Mouse (Mus musculus) liver, embryonic 11.5 days (tissue): ENCODE measurements around the gene Syt1. TPM values are rescaled to one million over a fixed set of nuclear protein-coding genes. Genes with fewer than 3 reads are reported as not detected.

ENCODE experiments used
- ATAC-seq: fragments of 200-750 bp; cut with Nextera tagmentation; replicated peaks from 2 replicates; pipeline ENCODE4 v1.8.0; 2017; ENCODE audit warnings: moderate number of reproducible peaks, mild to moderate bottlenecking, moderate TSS enrichment, moderate library complexity; ENCODE audit not compliant: low FRiP score
- DNase-seq: peaks from one replicate; pipeline ENCODE4 v3.0.0-alpha.2; 2017; ENCODE audit warnings: low spot score
- H3K27ac ChIP-seq: fragments of 300-500 bp; sonication (generic); 2 replicates; pipeline ENCODE4 v1.5.1; 2014; ENCODE audit warnings: mild to moderate bottlenecking, low read depth, low read length, control low read depth
- H3K27me3 ChIP-seq: fragments of 300-500 bp; sonication (generic); replicated peaks from 2 replicates; pipeline ENCODE4 v1.6.1; 2014; ENCODE audit warnings: low read length, mixed read lengths; ENCODE audit not compliant: control insufficient read depth, insufficient read depth
- H3K36me3 ChIP-seq: fragments of 300-500 bp; sonication (generic); 2 replicates; pipeline ENCODE4 v1.6.1; 2014; ENCODE audit warnings: mild to moderate bottlenecking, low read length, moderate library complexity, mixed read lengths; ENCODE audit not compliant: control insufficient read depth, insufficient read depth
- H3K4me1 ChIP-seq: fragments of 300-500 bp; sonication (generic); replicated peaks from 2 replicates; pipeline ENCODE4 v1.6.1; 2014; ENCODE audit warnings: low read length, mixed read lengths; ENCODE audit not compliant: control insufficient read depth, insufficient read depth
- H3K4me2 ChIP-seq: fragments of 300-500 bp; sonication (generic); 2 replicates; pipeline ENCODE4 v1.6.1; 2014; ENCODE audit warnings: mild to moderate bottlenecking, control low read depth, moderate library complexity
- H3K4me3 ChIP-seq: fragments of 300-500 bp; sonication (generic); 2 replicates; pipeline ENCODE4 v1.5.1; 2014; ENCODE audit warnings: low read depth, low read length, control low read depth
- H3K9ac ChIP-seq: fragments of 300-500 bp; sonication (generic); 2 replicates; pipeline ENCODE4 v1.6.1; 2014; ENCODE audit warnings: low read depth, low read length, control low read depth
- H3K9me3 ChIP-seq: fragments of 300-500 bp; sonication (generic); 2 replicates; pipeline ENCODE4 v1.6.1; 2016; ENCODE audit warnings: low read length, inconsistent platforms, mixed read lengths; ENCODE audit not compliant: control insufficient read depth
- WGBS: fragments of 180-500 bp; shearing (Covaris S2); extraction: QIAGEN DNeasy Blood & Tissue Kit; methylation state at CpG from one replicate; pipeline ENCODE4 v1.1.7; 2014; 5-methylcytosine and 5-hydroxymethylcytosine counted together
- polyA plus RNA-seq: library from polyadenylated mRNA; unstranded; fragments of >200 nt; fragmentation: Nextera tagmentation; extraction: Ambion mirVana; gene quantifications from 2 replicates; pipeline ENCODE4 v1.2.1, GENCODE M21; 2014

Syt1 gene
- polyA plus RNA-seq, 1 experiment from 2014 or later = 1.5 TPM

DNA sequence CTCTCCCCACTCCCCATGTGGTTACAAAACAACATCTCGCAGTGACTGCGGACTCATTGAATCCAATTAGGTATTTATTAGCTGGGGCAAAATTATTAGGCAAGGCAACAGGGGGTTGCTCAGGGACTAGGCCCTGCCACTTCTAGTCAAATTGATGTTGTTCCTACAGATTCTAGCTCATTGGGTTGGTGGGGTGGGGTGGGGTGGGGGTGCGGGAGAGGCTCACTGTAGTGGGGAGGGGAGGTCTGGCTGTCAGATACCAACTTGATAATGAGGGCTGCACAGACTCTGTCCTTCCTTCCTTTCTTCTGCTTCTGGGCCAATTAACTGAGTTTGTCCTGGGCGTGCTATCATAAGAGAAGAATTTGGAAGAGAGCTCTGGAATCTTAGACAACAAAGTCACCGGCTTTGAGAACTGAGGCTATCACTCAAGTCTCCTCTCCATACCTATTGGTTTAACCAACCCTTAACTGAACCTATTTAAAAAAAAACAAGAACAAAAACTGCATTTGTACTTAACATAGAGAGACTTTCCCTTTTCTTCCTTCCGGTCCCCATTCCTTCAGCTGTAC lies 441.1 kb downstream of the Syt1 start:
- Histone ChIP-seq H3K27me3 (no peaks in the 10 kb centered on the region), H3K9ac (no peak overlapping the region), H3K4me3 (no peak overlapping the region), H3K27ac (no peak overlapping the region), H3K4me2 (no peak overlapping the region), H3K4me1 (no peaks in the 10 kb centered on the region), H3K9me3 (no peaks in the 10 kb centered on the region), H3K36me3 (no peaks in the 10 kb centered on the region)
- DNase-seq (no peak), ATAC-seq (no peak)
- 83% methylated on average over 6 of the region's 6 CpGs for WGBS

DNA sequence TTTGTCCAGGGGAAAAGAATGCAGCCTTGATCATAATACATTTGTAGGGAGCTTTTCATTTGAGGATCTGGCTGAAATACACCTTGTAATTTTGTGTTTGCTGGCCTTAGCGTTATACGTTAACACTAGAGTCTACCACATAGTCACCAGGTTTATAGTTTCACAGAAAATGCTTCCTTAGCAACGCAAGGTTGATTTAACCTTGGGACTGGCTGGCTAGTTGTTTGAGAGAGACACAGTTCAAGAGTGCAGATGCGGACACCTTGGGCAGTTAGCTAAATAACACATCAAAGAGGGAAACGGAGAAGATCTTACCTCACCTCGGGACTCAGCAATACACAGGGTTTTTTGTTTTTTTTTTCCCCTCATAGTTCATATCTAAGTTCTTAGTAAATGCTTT lies 441.9 kb downstream of the Syt1 start:
- H3K9ac ChIP-seq = no peak overlapping the region
- no peaks in the 10 kb centered on the region for H3K36me3 ChIP-seq
- no peak overlapping the region for H3K4me3 ChIP-seq
- no peaks in the 10 kb centered on the region for H3K27me3 ChIP-seq
- 77% methylated on average over 6 of the region's 6 CpGs for WGBS
- H3K4me1 ChIP-seq = no peaks in the 10 kb centered on the region
- H3K27ac ChIP-seq = no peak overlapping the region
- H3K9me3 ChIP-seq = no peaks in the 10 kb centered on the region
- DNase-seq (no peak), ATAC-seq (no peak)
- no peak overlapping the region for H3K4me2 ChIP-seq

DNA sequence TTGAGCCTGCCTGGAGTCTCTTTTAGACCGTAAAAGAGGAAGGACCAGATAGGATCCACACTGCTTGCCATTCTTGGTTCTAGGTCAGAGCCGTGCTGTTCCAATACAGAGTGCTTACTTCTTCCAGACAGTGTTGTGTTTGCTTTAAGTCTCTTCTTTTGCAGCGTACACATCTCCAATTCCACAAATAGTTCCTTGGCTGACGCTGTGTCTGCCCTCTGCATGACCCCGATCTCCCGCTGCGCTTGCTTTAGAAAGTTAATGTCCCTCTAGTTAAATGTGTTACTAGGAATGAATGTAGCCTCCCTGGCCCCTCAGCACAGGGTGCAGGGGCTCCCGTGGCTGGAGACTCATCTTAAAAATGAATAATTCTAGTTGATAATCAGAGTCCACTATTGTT lies 442.6 kb downstream of the Syt1 start:
- Histone ChIP-seq H3K27ac (no peak overlapping the region), H3K9ac (no peak overlapping the region), H3K4me2 (no peak overlapping the region), H3K27me3 (no peaks in the 10 kb centered on the region), H3K36me3 (no peaks in the 10 kb centered on the region), H3K9me3 (no peaks in the 10 kb centered on the region), H3K4me1 (no peaks in the 10 kb centered on the region), H3K4me3 (no peak overlapping the region)
- WGBS = 40% methylated on average over 8 of the region's 8 CpGs
- DNase-seq (no peak), ATAC-seq (0 out of 2 replicates have a peak, but pooled peaks have one; percentile 34)

DNA sequence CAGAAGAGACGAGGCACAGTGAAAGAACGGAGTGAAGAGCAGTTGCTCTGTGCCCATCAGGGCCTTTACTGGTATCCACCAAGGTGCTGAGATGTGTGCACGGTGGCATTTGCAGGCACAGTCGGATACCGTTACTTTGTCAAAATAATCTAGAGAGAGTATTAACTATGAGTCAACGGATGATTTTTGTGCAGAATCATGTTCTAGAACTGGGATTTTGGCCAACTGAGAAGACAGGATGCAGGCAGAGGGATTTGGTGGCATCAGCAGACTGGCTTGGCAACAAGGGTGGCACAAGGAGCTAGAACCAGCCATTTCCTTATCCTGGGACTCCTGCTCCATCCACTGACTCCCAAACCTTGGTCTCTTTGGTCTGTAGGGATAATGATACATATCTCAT lies 443.3 kb downstream of the Syt1 start:
- H3K4me1 ChIP-seq = no peaks in the 10 kb centered on the region
- H3K9ac ChIP-seq = no peak overlapping the region
- H3K4me3 ChIP-seq = no peak overlapping the region
- no peaks in the 10 kb centered on the region for H3K36me3 ChIP-seq
- 93% methylated on average over 6 of the region's 6 CpGs for WGBS
- no peak for DNase-seq
- no peaks in the 10 kb centered on the region for H3K9me3 ChIP-seq
- no peaks in the 10 kb centered on the region for H3K27me3 ChIP-seq
- no peak overlapping the region for H3K4me2 ChIP-seq
- ATAC-seq = no peak
- no peak overlapping the region for H3K27ac ChIP-seq

DNA sequence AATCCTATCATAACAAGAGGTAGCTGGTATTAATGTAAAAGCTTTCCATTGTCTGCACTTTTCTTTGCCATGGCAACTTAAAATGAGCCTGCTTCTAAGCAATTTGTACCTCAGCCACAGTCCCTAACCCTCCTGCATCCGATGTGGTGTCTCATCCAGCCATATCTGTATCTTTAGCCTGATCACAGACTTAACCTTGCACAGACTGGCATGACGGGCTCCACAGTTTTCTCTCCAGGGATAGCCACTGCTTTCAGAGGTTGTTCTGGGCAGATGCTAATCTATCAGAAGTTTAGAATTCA lies 451.2 kb downstream of the Syt1 start:
- Histone ChIP-seq H3K4me2 (no peak overlapping the region), H3K36me3 (no peaks in the 10 kb centered on the region), H3K27ac (no peak overlapping the region), H3K9ac (no peak overlapping the region), H3K27me3 (no peaks in the 10 kb centered on the region), H3K4me3 (no peak overlapping the region), H3K4me1 (no peaks in the 10 kb centered on the region), H3K9me3 (no peaks in the 10 kb centered on the region)
- ATAC-seq = no peak
- no peak for DNase-seq
- 68% methylated on average over 2 of the region's 2 CpGs for WGBS

DNA sequence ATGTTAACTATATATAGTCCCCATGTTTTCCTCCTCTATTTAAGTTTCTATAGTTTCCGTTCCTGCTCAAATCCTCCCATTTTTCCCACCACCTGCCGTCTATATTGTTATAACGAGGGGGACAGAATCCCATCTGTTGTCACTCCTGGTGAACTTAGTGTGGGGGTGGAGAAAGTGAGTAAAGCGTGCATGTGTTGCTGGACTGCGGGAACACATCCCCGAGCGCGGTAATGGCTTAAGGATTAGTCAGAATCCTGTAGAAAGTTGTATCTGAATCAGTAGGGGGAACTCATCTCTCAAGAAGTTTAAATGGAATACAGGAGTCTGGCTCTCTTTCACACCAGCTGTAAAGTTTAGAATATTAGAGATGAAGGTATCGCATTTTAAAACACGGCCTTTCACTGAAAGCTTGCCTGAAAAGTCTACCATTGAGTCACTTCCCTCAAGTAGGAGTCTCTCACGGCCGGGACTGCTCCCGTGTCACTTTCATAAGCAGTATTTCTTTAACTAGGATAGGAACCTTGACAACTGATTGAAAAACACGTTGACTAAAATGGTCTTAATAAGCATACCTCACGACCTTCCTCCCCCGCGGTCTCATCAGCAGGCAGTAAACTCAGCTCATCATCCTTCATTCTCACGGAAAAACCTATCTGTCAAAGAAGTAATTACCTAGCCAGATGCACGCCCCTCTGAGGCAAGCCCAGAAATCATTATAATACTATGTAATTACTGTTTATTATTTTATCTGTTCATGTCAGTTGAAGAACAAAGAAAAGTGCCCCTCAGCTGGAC lies 451.8 kb downstream of the Syt1 start:
- Histone ChIP-seq H3K36me3 (no peaks in the 10 kb centered on the region), H3K9ac (no peak overlapping the region), H3K4me3 (no peak overlapping the region), H3K4me1 (no peaks in the 10 kb centered on the region), H3K9me3 (no peaks in the 10 kb centered on the region), H3K27me3 (no peaks in the 10 kb centered on the region), H3K4me2 (no peak overlapping the region), H3K27ac (no peak overlapping the region)
- ATAC-seq = no peak
- DNase-seq = no peak
- 77% methylated on average over 19 of the region's 19 CpGs for WGBS

DNA sequence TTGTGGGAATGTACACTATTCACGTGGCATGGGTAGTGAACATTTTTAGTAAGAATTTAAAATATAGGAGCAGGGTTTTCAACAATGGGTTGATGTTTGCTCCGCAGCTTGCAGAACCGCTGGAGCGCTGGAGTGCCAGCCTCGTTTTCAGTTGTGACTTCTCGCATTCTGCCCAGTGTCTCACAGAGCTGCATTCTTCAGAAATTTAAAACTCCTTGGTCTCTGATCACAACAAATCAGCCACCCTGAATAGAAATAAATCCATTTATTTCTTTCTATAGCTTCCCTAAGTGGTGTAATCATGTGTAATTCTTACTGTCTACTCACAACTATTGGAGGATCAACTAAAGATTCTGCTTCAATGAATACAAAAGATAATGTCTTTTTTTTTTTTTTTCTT lies 458.2 kb downstream of the Syt1 start:
- no peaks in the 10 kb centered on the region for H3K4me1 ChIP-seq
- DNase-seq = no peak
- H3K9ac ChIP-seq = no peak overlapping the region
- no peaks in the 10 kb centered on the region for H3K36me3 ChIP-seq
- H3K9me3 ChIP-seq = no peaks in the 10 kb centered on the region
- WGBS = 87% methylated on average over 6 of the region's 6 CpGs
- no peak overlapping the region for H3K4me2 ChIP-seq
- no peaks in the 10 kb centered on the region for H3K27me3 ChIP-seq
- no peak overlapping the region for H3K27ac ChIP-seq
- no peak overlapping the region for H3K4me3 ChIP-seq
- no peak for ATAC-seq

DNA sequence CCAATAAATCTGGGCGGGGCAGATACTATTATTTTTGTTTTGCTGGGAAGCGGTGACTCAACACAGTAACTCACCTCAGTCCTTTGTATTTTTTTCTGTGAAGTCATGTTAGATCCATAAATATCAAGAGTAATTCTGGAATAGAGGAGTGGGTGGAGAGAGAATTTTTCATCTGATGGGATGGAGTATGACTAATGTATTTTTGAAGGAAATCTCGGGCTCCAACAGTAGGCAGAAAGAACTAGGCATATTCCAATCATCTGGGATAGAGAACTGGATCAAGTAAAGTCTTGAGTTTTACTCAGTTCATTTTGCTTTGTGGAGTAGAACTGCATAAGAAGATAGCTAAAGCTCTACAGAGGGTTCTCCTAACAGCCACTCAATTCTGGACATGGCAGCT lies 465.1 kb downstream of the Syt1 start:
- Histone ChIP-seq H3K4me2 (no peak overlapping the region), H3K27ac (no peak overlapping the region), H3K4me3 (no peak overlapping the region), H3K4me1 (no peaks in the 10 kb centered on the region), H3K9ac (no peak overlapping the region), H3K36me3 (no peaks in the 10 kb centered on the region), H3K27me3 (no peaks in the 10 kb centered on the region), H3K9me3 (no peaks in the 10 kb centered on the region)
- no peak for DNase-seq
- no peak for ATAC-seq
- WGBS = 91% methylated on average over 3 of the region's 3 CpGs

DNA sequence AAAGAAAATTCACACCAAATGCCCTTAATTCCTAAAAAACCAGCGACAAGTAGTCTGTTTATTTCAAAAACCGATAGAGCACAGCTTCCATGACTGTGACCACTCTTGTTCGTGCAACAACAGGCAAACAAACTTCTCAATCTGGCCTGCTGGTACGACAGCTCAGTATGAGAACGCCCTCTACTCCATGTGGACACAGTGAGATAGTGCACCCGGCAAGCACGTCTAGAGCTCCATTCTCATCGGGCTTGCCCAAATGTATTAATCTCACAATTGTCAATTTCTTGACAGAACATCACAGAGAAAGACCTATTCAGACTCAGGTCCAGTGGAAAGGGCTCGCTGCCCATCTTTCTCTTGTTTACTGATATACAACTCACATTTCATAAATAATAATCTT lies 469.2 kb downstream of the Syt1 start:
- Histone ChIP-seq H3K9me3 (no peaks in the 10 kb centered on the region), H3K4me2 (no peak overlapping the region), H3K4me3 (no peak overlapping the region), H3K27ac (no peak overlapping the region), H3K9ac (no peak overlapping the region), H3K4me1 (no peaks in the 10 kb centered on the region), H3K36me3 (no peaks in the 10 kb centered on the region), H3K27me3 (no peaks in the 10 kb centered on the region)
- ATAC-seq (no peak), DNase-seq (no peak)
- WGBS = 71% methylated on average over 9 of the region's 9 CpGs
